7 mouse cellular contexts compared by ENCODE assay signal in genomic region chr11:23496661-23497060, GRCm38 (mm10). TPM values are rescaled to one million over a fixed set of nuclear protein-coding genes. Genes with fewer than 3 reads are reported as not detected.
A peak's percentile ranks its signal among the peaks of the same experiment; 100 is the strongest.
DNase-seq lines count a peak whose midpoint lies in the region; ATAC-seq and TF ChIP-seq lines count a peak whose summit lies in the region.

No protein-coding gene starts in this region.

- TF ChIP-seq CTCF in cortical plate, adult 2 months (IDR thresholded peaks at IDR 0.05; ENCODE audit: extremely low read depth, insufficient read depth, low read length) = no peak

- DNase-seq in right cerebral cortex, postnatal 10 days (ENCODE audit: low spot score in 2 of 2) = peak; percentile 26 to 39
- DNase-seq in right cerebral cortex, adult 18-20 months = no peak
- no peak for DNase-seq in intestine, embryonic 14.5 days (ENCODE audit: low spot score)
- DNase-seq in Muller cell, postnatal 12 days (ENCODE audit: inconsistent ontology term) = no peak

- TF ChIP-seq POLR2A in cortical plate, adult 2 months (IDR thresholded peaks at IDR 0.05; ENCODE audit: extremely low read depth, insufficient read depth, low read length) = no peak

- H3K36me3 ChIP-seq in intestine, embryonic 14.5 days (ENCODE audit: control insufficient read depth, insufficient read depth, low read length) = peaks cover 45% of the 10 kb centered on the region
- H3K36me3 ChIP-seq in midbrain, embryonic 15.5 days (replicated peaks) = peaks cover 20% of the 10 kb centered on the region

- no peaks in the 10 kb centered on the region for H3K27me3 ChIP-seq in intestine, embryonic 14.5 days (replicated peaks; ENCODE audit: control insufficient read depth, insufficient read depth, low read length)
- no peaks in the 10 kb centered on the region for H3K27me3 ChIP-seq in midbrain, embryonic 15.5 days (replicated peaks)

- peak overlapping the region; percentile 92 for H3K9ac ChIP-seq in intestine, embryonic 14.5 days (ENCODE audit: low read length)
- peak overlapping the region; percentile 80 for H3K9ac ChIP-seq in midbrain, embryonic 15.5 days

- peaks cover 11% of the 10 kb centered on the region for H3K4me1 ChIP-seq in cortical plate, adult 2 months (ENCODE audit: control insufficient read depth, insufficient read depth, low read length)
- peaks cover 21% of the 10 kb centered on the region for H3K4me1 ChIP-seq in intestine, embryonic 14.5 days (replicated peaks; ENCODE audit: control insufficient read depth, insufficient read depth, low read length)
- H3K4me1 ChIP-seq in midbrain, embryonic 15.5 days = peaks cover 27% of the 10 kb centered on the region

- no peaks in the 10 kb centered on the region for H3K9me3 ChIP-seq in intestine, embryonic 14.5 days (ENCODE audit: control insufficient read depth, low read length)
- H3K9me3 ChIP-seq in midbrain, embryonic 15.5 days = no peaks in the 10 kb centered on the region

- H3K4me3 ChIP-seq in cortical plate, adult 2 months (ENCODE audit: insufficient read depth, low read length) = peak overlapping the region; percentile 88
- peak overlapping the region; percentile 82 for H3K4me3 ChIP-seq in intestine, embryonic 14.5 days (ENCODE audit: low read depth, low read length)
- H3K4me3 ChIP-seq in midbrain, embryonic 15.5 days = peak overlapping the region; percentile 69

- 44% methylated on average over 6 of the region's 6 CpGs for WGBS in intestine, embryonic 14.5 days
- 35% methylated on average over 6 of the region's 6 CpGs for WGBS in midbrain, embryonic 15.5 days

- peak overlapping the region; percentile 90 for H3K4me2 ChIP-seq in intestine, embryonic 14.5 days (ENCODE audit: low read length)
- H3K4me2 ChIP-seq in midbrain, embryonic 15.5 days = peak overlapping the region; percentile 69

- ATAC-seq in intestine, embryonic 14.5 days (replicated peaks; ENCODE audit: low FRiP score, low TSS enrichment, low read depth) = no peak
- ATAC-seq in midbrain, embryonic 15.5 days (replicated peaks) = no peak; the same call in 1 of the 2 replicates
- ATAC-seq in monocyte, adult 5-6 weeks (replicated peaks; ENCODE audit: insufficient number of reproducible peaks, low FRiP score, low TSS enrichment, poor library complexity, severe bottlenecking) = no peak

- H3K27ac ChIP-seq in cortical plate, adult 2 months (ENCODE audit: insufficient read depth, low read length) = no peak overlapping the region
- H3K27ac ChIP-seq in intestine, embryonic 14.5 days (ENCODE audit: low read depth) = no peak overlapping the region
- peak overlapping the region; percentile 94 for H3K27ac ChIP-seq in midbrain, embryonic 15.5 days

RNA-seq across cellular contexts. Expression of gene Ahsa2, which starts 1.2 kb away (rescaled TPM):
- polyA plus RNA-seq in cortical plate, adult 2 months (2012; rRNA removed) = 39.0 and 40.0 TPM in 2 replicates
- 71.6 and 81.7 TPM in 2 replicates for polyA plus RNA-seq in intestine, embryonic 14.5 days (2014; fragmentation: Nextera tagmentation; extraction: Ambion mirVana)
- polyA plus RNA-seq in midbrain, embryonic 15.5 days (2015; fragmentation: Nextera tagmentation; extraction: Ambion mirVana) = 106 and 113 TPM in 2 replicates
- 42.0 to 77.0 TPM (median 63.2 TPM) in 3 replicates for total RNA-seq in monocyte, adult 5-6 weeks (2017)

RNA-seq across cellular contexts. Expression of gene 1700093K21Rik, which starts 24.3 kb away (rescaled TPM):
- 0.66 and 0.90 TPM in 2 replicates for polyA plus RNA-seq in cortical plate, adult 2 months (2012; rRNA removed)
- polyA plus RNA-seq in intestine, embryonic 14.5 days (2014; fragmentation: Nextera tagmentation; extraction: Ambion mirVana) = not detected in 2 replicates
- 0.13 TPM in 2 replicates for polyA plus RNA-seq in midbrain, embryonic 15.5 days (2015; fragmentation: Nextera tagmentation; extraction: Ambion mirVana)
- 2.2 TPM in 1 of 3 replicates, not detected in the others for total RNA-seq in monocyte, adult 5-6 weeks (2017)

Comparison
In these comparisons a context has a peak if more than half of its experiments do, and no peak if none do; other contexts are left out.
1. DNase-seq: peak in right cerebral cortex, postnatal 10 days (2 of 2); none in right cerebral cortex, adult 18-20 months (single experiment), intestine, embryonic 14.5 days (single experiment) and Muller cell, postnatal 12 days (single experiment).
2. Peak in every context shown above with its lines, with median percentiles within 50 percentile points of each other: H3K4me3 ChIP-seq.